Mouse (Mus musculus) CH12.LX (cell line): ENCODE measurements around the gene Ccnt1. TPM values are rescaled to one million over a fixed set of nuclear protein-coding genes. Genes with fewer than 3 reads are reported as not detected.

Experiments
- DNase-seq: peaks from one replicate; pipeline ENCODE4 v3.0.0-alpha.2; 2013; ENCODE audit errors: extremely low read depth
- H3K27ac ChIP-seq: 2 replicates; pipeline ENCODE4 v1.5.1; 2012; ENCODE audit warnings: low read depth, mild to moderate bottlenecking, control low read depth, moderate library complexity; ENCODE audit not compliant: insufficient read depth
- H3K27me3 ChIP-seq: replicated peaks from 2 replicates; pipeline ENCODE3; 2012; ENCODE audit warnings: inconsistent platforms
- H3K36me3 ChIP-seq, 2 experiments: replicated peaks in 1 of 2; 2 replicates each; pipeline versions ENCODE3 to v1.6.1; 2012; ENCODE audit warnings: inconsistent platforms in 1 of 2, low read length in 1 of 2, mild to moderate bottlenecking in 1 of 2, mixed read lengths in 1 of 2, moderate library complexity in 1 of 2; ENCODE audit not compliant: control insufficient read depth in 1 of 2, insufficient read depth in 1 of 2
- H3K4me1 ChIP-seq, 2 experiments: 2 replicates each; pipeline ENCODE4 v1.6.1; 2012; ENCODE audit warnings: inconsistent platforms in 1 of 2, moderate library complexity in 1 of 2; ENCODE audit not compliant: insufficient read depth in 2 of 2, control insufficient read depth in 1 of 2
- H3K4me2 ChIP-seq: 2 replicates; pipeline ENCODE4 v1.6.1; 2012; ENCODE audit warnings: low read depth, mild to moderate bottlenecking, control low read depth; ENCODE audit not compliant: poor library complexity, insufficient read depth, severe bottlenecking
- H3K4me3 ChIP-seq, 3 experiments: fragments of 150-350 bp in 1 of 3; sonication (generic) in 1 of 3; replicated peaks in 1 of 3; 2 replicates each; pipeline versions ENCODE3 to v1.5.1; 2011 to 2012; ENCODE audit warnings: low read depth in 2 of 3, low read length in 2 of 3, mild to moderate bottlenecking in 2 of 3, moderate library complexity in 2 of 3, control low read depth in 1 of 3, improper control_type of control experiment in 1 of 3, inconsistent platforms in 1 of 3, mixed read lengths in 1 of 3; ENCODE audit not compliant: poor library complexity in 1 of 3
- H3K79me2 ChIP-seq: replicated peaks from 2 replicates; pipeline ENCODE4 v1.6.1; 2012; ENCODE audit warnings: mild to moderate bottlenecking, moderate library complexity; ENCODE audit not compliant: control insufficient read depth, poor library complexity, insufficient read depth, severe bottlenecking; ENCODE audit errors: extremely low read depth
- H3K9ac ChIP-seq: 2 replicates; pipeline ENCODE4 v1.6.1; 2012; ENCODE audit warnings: low read depth, mild to moderate bottlenecking, control low read depth, moderate library complexity; ENCODE audit not compliant: insufficient read depth
- H3K9me3 ChIP-seq: replicated peaks from 2 replicates; pipeline ENCODE3; 2012; ENCODE audit warnings: low read length, inconsistent platforms, mixed read lengths
- BHLHE40 ChIP-seq: IDR thresholded peaks from 2 replicates; pipeline ENCODE4 v1.6.1; 2011; ENCODE audit warnings: mild to moderate bottlenecking, low read depth, low read length, improper control_type of control experiment
- CHD2 ChIP-seq: IDR thresholded peaks from 2 replicates; pipeline ENCODE4 v1.6.1; 2011; ENCODE audit warnings: low read length, improper control_type of control experiment
- ELF1 ChIP-seq: IDR thresholded peaks from 2 replicates; pipeline ENCODE4 v1.6.1; 2014; ENCODE audit warnings: low read depth, mild to moderate bottlenecking, inconsistent platforms, low read length, improper control_type of control experiment
- EP300 ChIP-seq: IDR thresholded peaks from 2 replicates; pipeline ENCODE4 v1.6.1; 2011; ENCODE audit warnings: low read length, improper control_type of control experiment
- HCFC1 ChIP-seq: IDR thresholded peaks from 2 replicates; pipeline ENCODE4 v1.6.1; 2012; ENCODE audit warnings: low read depth, mild to moderate bottlenecking, inconsistent platforms, low read length, improper control_type of control experiment
- IRF4 ChIP-seq: IDR thresholded peaks from 2 replicates; pipeline ENCODE4 v1.6.1; 2014; ENCODE audit warnings: low read depth, mild to moderate bottlenecking, inconsistent platforms, low read length, improper control_type of control experiment
- KAT2A ChIP-seq: IDR thresholded peaks from 2 replicates; pipeline ENCODE4 v1.6.1; 2012; ENCODE audit warnings: low read length, improper control_type of control experiment, inconsistent platforms; ENCODE audit not compliant: insufficient replicate concordance
- MAFK ChIP-seq: IDR thresholded peaks from 2 replicates; pipeline ENCODE4 v1.6.1; 2011; ENCODE audit warnings: low read length, improper control_type of control experiment; ENCODE audit not compliant: insufficient replicate concordance
- MAX ChIP-seq: IDR thresholded peaks from 2 replicates; pipeline ENCODE4 v1.6.1; 2011; ENCODE audit warnings: low read length, improper control_type of control experiment
- MXI1 ChIP-seq: IDR thresholded peaks from 2 replicates; pipeline ENCODE4 v1.6.1; 2011; ENCODE audit warnings: mild to moderate bottlenecking, low read depth, low read length, improper control_type of control experiment
- PAX5 ChIP-seq: IDR thresholded peaks from 2 replicates; pipeline ENCODE4 v1.6.1; 2012; ENCODE audit warnings: low read length, inconsistent platforms, mixed read lengths
- POLR2A ChIP-seq: IDR thresholded peaks from 2 replicates; pipeline ENCODE4 v1.6.1; 2011; ENCODE audit warnings: low read depth, mild to moderate bottlenecking, improper control_type of control experiment, low read length
- POLR2AphosphoS2 ChIP-seq: IDR thresholded peaks from 2 replicates; pipeline ENCODE4 v1.6.1; 2011; ENCODE audit warnings: low read depth, low read length, improper control_type of control experiment
- TBP ChIP-seq: conservative IDR thresholded peaks from 2 replicates; pipeline ENCODE4 v1.6.1; 2011; ENCODE audit warnings: low read depth, low read length, improper control_type of control experiment
- UBTF ChIP-seq: IDR thresholded peaks from 2 replicates; pipeline ENCODE4 v1.6.1; 2012; ENCODE audit warnings: low read depth, mild to moderate bottlenecking, inconsistent platforms, low read length, improper control_type of control experiment, moderate library complexity
- USF2 ChIP-seq: conservative IDR thresholded peaks from 2 replicates; pipeline ENCODE4 v1.6.1; 2011; ENCODE audit warnings: low read depth, low read length, improper control_type of control experiment
- ZKSCAN1 ChIP-seq: IDR thresholded peaks from 2 replicates; pipeline ENCODE4 v1.6.1; 2012; ENCODE audit warnings: low read depth, inconsistent platforms, low read length, improper control_type of control experiment, borderline replicate concordance
- ZNF384 ChIP-seq: IDR thresholded peaks from 2 replicates; pipeline ENCODE4 v1.6.1; 2012; ENCODE audit warnings: low read depth, low read length, improper control_type of control experiment, inconsistent platforms
- dilution Hi-C: fragments of 300-500 bp; cut with MboI; formaldehyde crosslinking; loops from 2 replicates; pipeline ENCODE4 v1.14.3; 2020; ENCODE audit warnings: low sequenced_read_pairs; ENCODE audit not compliant: extremely low pct_unique_long_range_greater_than_20kb, extremely low pct_ligation_motif_present
- in situ Hi-C: fragments of 300-500 bp; cut with MboI; formaldehyde crosslinking; loops from 3 replicates; pipeline ENCODE4 v1.14.3; 2019; ENCODE audit warnings: low sequenced_read_pairs, low pct_ligation_motif_present, low pct_unique_long_range_greater_than_20kb, mixed read lengths
- polyA plus RNA-seq: library from polyadenylated mRNA; unstranded; fragments of >175 nt; gene quantifications from 2 replicates; pipeline ENCODE4 v1.2.1, GENCODE M21; 2012; ENCODE audit warnings: low read depth; ENCODE audit not compliant: insufficient read length
- total RNA-seq, 2 experiments: library from RNA; depleted of rRNA; stranded (reverse); fragments of 300-350 nt in 1 of 2; fragments of >200 nt in 1 of 2; gene quantifications; 2 replicates each; pipeline ENCODE4 v1.2.3; 2012 to 2014

Gene Ccnt1
- total and polyA plus RNA-seq, 3 experiments: 36.8 to 73.3 (median 41.3) TPM

- Histone ChIP-seq H3K27ac (no peak overlapping the region), H3K27me3 (peaks cover 18% of the 10 kb centered on the region), H3K4me1 (peaks cover 0 to 13% of the 10 kb centered on the region in 2 experiments; a peak in 2 of 4 replicates), H3K79me2 (peaks cover 9% of the 10 kb centered on the region), H3K9ac (no peak overlapping the region), H3K9me3 (no peaks in the 10 kb centered on the region), H3K36me3 (peaks cover 0 to 6% of the 10 kb centered on the region in 2 experiments), H3K4me3 (no peak overlapping the region), H3K4me2 (no peak overlapping the region)
- TF ChIP-seq UBTF (no peak), PAX5 (no peak), USF2 (no peak), ZKSCAN1 (no peak), ZNF384 (no peak), BHLHE40 (no peak), MXI1 (no peak), HCFC1 (no peak), IRF4 (no peak), KAT2A (no peak), ELF1 (no peak), MAX (no peak)
- in situ Hi-C loops: no loop called here
- no peak for DNase-seq
- dilution Hi-C loops: no loop called here
Observed at GRCm38 (mm10) chr15:98573293-98573692, 2.6 kb upstream of the Ccnt1 start.

GRCm38 (mm10) chr15:98569795-98570365 lies 843 bp downstream of the Ccnt1 start:
- no peak for DNase-seq
- in situ Hi-C loops: loop anchor here (5.0 kb wide), 2 partner anchors 38 to 62 kb away; partner anchors contain the start of genes Cacnb3 and Kansl2
- Histone ChIP-seq H3K36me3 (peaks cover 0 to 17% of the 10 kb centered on the region in 2 experiments), H3K27me3 (peaks cover under 1% of the 10 kb centered on the region), H3K4me2 (no peak overlapping the region), H3K9ac (no peak overlapping the region), H3K27ac (no peak overlapping the region), H3K4me3 (no peak overlapping the region), H3K79me2 (peaks cover 36% of the 10 kb centered on the region), H3K4me1 (peaks cover 0 to 26% of the 10 kb centered on the region in 2 experiments; a peak in 2 of 4 replicates), H3K9me3 (no peaks in the 10 kb centered on the region)
- no peak for TF ChIP-seq EP300
- 0 out of 2 replicates have a peak, but pooled peaks have one; percentile 49 for TF ChIP-seq POLR2AphosphoS2
- no peak for TF ChIP-seq CHD2
- TF ChIP-seq MAFK: no peak
- TF ChIP-seq POLR2A: peak; percentile 19; the same call in 1 of the 2 replicates
- TF ChIP-seq TBP: no peak
- dilution Hi-C loops: no loop called here
